Mouse (Mus musculus) heart, adult 9 months (tissue): Measurements from ENCODE around the gene Wfdc10.

Experiments
- DNase-seq, 2 experiments: peaks; one replicate each; pipeline ENCODE4 v3.0.0; 2022; ENCODE audit warnings: low spot score in 2 of 2

The Wfdc10 gene

GRCm38 (mm10) chr2:164700959-164701358 is 45.1 kb downstream of the Wfdc10 start:
- DNase-seq, result no peak

- no peak for DNase-seq
Measured at GRCm38 (mm10) chr2:164701761-164702160, 45.9 kb downstream of the Wfdc10 start.

GRCm38 (mm10) chr2:164704235-164704634 is 48.4 kb downstream of the Wfdc10 start:
- no peak for DNase-seq

DNA sequence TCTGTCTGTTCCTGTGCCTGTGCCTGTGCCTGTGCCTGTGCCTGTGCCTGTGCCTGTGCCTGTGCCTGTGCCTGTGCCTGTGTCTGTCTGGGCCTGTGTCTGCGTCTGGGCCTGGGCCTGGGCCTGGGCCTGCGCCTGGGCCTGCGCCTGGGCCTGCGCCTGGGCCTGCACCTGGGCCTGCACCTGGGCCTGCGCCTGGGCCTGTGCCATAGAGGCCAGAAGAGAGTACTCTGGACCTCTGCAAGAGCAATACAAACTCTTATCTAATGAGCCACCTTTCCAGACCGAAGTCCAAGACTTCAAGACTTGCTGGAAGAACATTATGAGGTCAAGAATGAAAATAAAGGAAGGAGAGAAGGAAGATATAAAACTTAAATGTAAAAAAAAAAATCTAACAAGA is 49.5 kb downstream of the Wfdc10 start:
- DNase-seq, result no peak

GRCm38 (mm10) chr2:164705991-164706390 is 50.1 kb downstream of the Wfdc10 start:
- no peak for DNase-seq
